Mouse (Mus musculus) neural tube, embryonic 10.5 days (tissue): ENCODE results near the gene Tmem35b.
"Not testable (repeated sequence)": the region's sequence is repeated elsewhere in the genome, so short reads cannot be mapped to it uniquely, and the experiment has no call there.

ENCODE experiments used
- DNase-seq: peaks from one replicate; pipeline ENCODE4 v3.0.0-alpha.2; 2017; ENCODE audit warnings: low spot score; ENCODE audit errors: extremely low spot score

Tmem35b gene

DNA sequence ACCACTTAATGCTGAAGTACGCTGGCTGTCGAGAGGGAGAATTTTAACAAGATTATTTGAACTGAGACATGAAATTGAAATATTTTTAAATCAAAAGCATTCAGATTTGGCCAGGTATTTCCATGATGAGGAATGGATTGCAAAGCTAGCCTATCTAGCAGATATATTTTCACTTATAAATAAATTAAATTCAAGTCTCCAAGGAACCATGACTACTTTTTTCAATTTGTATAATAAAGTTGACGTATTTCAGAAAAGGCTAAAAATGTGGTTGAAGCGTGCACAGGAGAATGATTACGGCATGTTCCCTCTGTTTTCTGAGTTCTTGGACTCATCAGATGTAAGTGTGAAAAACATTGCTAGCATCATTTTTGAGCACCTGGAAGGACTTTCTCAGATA, at the start of gene Tmem35b:
Tmem35b (plus strand) TSS at position 301 of the 400 bp plus-strand sequence.
- no peak for DNase-seq

DNA sequence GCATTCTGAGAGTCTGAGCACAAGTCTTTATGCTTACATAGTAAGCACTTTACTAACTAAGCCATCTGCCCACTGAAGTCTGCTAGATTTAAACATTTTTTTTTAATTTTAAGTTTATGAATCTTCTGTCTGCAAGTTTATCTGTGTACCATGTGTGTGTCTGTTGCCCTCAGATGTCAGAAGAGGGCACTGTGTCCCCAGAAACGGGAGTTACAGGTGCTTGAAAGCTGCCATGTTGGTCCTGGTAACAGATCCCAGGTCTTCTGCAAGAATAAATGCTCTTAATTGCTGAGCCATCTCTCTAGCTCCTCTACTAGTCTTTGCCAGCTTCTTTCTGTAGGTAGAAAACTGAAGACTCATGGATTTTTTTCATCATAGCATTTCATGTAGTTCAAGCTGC, 48.6 kb upstream of the Tmem35b start:
- no peak for DNase-seq

DNA sequence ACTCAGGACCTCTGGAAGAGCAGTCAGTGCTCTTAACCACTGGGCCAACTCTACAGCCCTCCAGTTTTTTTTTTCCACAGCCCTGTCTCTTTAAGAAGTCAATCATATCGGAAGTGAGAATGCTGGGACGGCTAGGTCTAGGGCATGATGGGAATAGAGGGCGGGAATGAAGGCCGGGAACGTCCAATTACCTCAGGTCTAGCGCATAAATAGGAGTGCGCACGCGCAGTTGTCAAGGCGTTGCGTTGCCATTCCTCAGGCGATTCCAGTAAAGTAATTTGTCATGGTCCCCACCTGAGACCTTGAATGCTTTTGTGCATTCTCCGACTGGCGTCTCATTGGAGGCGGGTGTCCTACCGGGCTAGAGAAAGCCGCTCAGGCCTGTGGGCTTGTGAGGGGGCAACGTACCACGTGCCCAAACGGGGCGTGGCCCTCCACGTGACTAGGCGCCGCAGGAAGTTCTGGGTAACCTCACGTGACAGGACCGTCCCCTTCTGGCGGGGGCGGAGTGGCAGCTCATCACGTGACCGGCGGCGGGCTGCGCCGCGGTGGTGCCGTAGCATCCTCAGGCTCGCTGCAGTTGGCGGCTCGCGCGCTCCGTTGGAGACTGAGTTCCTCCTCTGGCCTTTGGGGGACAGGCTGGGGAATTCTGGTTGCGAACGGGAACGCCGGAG, 46.5 kb upstream of the Tmem35b start, which contains the start of gene Zmym6:
Zmym6 (plus strand) TSS at position 509 of the 674 bp plus-strand sequence.
- peak; percentile 99 for DNase-seq

DNA sequence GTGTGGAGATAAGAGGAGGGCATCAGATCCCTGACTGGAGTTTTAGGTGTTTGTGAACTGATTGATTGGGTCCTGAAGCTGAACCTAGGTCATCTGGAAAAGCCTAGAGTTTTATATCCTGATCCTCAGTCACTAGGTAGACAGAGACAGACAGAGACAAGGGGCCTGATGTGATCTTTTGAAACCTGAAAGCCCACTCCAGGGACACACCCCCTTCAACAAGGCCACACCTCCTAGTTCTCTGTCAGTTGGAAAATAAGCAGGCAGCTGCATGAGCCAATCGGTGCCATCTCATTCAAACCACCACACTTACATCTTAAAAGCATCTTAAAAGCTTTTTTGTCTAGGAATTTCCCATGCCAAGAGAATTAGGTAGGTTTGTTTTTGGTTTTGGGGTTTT, 42.7 kb upstream of the Tmem35b start:
- no peak for DNase-seq

DNA sequence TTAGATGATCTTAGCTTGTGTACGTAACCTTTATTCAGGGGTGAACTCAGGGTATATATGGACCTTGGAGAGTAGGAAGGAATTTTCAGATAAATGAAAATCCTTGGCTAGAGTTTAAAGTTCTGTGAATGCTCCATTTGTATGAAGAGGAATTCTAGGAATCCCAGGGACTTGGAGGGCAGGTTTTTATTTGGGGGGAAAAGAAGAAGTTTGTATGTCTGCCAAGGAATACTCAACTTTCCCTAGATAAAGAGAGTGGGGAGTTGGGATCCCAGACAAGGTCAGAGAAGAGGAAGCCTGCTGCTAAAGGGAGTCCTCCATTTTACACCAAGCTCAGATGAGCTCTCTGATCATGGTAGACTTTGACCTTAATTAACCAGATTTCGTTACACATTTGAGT, 40.4 kb upstream of the Tmem35b start:
- DNase-seq = no peak

DNA sequence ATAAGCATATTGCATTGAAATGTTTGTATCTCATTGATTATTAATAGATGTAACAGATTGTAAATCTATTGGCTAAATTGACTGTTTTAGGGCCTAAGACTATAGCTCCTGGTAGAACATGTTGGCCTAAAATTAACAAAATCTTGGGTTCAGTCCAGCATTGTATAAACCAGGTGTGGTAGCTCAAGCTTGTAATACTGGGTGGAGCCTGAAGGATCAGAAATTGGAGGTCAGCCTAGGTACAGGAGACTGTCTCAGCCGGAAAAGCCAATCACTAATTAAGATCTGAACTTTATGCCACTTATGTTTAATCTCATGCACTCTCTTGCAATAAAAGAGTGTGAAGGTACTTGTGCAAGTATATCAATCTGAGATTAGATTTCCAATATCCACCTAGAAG, 37.7 kb upstream of the Tmem35b start:
- DNase-seq = no peak

- no peak for DNase-seq
These were observed 32.3 kb upstream of the Tmem35b start for GRCm38 (mm10) chr4:127091188-127091587.

GRCm38 (mm10) chr4:127095090-127095489, 28.4 kb upstream of the Tmem35b start:
- DNase-seq = no peak

GRCm38 (mm10) chr4:127099552-127099951, 23.9 kb upstream of the Tmem35b start:
- not testable (repeated sequence) for DNase-seq

DNA sequence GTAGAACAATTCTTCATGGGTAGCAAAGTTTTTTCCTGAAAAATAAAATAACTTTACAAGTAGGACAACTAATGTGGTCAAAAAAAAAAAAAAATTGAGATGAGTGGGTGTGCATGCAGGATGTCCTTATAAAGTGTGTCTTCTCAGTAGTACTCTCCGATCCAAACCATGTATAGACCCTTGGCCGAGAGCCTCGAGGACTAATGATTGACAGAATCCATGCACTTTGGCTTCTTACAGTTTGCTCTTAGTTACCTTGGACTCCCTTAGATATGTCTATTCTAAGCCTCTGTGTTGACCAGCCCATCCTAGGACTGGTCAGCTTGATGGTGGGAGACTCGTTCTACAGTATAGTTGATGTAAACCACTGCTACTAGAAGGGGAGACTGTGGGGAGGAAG, 15.9 kb upstream of the Tmem35b start:
- no peak for DNase-seq

DNA sequence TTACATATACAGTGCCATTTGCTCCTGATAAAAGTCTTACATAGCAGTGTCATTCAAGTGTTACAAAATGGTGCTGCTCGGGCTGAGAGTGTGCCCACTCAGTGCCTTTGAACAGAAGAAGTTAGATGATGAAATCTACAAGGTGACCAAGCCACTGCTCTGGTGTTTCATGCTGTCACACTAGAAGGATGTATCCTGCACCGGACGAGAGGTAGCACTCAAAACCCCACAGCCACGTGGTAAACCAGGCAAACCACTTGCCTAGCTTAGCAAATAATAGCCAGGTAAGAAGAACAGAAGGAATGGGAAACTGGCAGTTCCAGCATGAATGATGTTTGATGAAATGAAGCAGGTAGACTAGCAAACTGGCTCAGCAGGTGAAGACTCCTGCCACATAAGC, 12.9 kb upstream of the Tmem35b start:
- no peak for DNase-seq

GRCm38 (mm10) chr4:127124331-127124730, 840 bp downstream of the Tmem35b start:
- DNase-seq = no peak

DNA sequence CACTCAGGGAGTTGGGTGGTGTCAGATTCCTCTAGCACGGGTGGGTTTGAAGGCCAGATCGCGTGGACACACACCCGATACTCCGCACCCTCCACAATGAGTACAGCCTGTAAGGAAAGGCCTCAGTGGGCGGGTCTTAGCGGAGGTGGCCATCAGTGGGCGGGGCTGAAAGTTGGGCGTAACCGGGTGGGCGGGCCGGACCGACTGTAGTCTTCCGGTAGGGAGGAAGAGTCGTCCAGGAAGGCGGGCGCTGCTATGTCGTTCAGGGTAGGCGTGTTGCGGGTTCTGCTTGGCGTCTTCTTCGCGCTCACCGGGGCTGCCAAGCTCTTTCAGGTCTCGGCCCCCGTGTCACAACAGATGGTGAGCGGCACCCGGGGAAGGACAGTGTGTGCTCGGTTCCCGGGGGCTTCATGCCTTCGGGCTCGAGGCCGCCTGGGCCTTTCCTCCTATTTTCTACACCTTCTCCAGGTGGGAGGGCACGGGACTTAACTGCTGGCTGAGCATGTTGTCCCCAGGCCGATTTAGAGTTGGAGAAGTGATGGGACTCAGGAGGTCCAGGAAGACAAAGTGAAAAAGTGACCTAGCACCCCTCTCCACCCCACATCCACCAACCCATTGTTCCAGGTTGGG, 2.5 kb downstream of the Tmem35b start:
- DNase-seq = peak; percentile 88

GRCm38 (mm10) chr4:127134687-127135086, 11.2 kb downstream of the Tmem35b start:
- DNase-seq = no peak

DNA sequence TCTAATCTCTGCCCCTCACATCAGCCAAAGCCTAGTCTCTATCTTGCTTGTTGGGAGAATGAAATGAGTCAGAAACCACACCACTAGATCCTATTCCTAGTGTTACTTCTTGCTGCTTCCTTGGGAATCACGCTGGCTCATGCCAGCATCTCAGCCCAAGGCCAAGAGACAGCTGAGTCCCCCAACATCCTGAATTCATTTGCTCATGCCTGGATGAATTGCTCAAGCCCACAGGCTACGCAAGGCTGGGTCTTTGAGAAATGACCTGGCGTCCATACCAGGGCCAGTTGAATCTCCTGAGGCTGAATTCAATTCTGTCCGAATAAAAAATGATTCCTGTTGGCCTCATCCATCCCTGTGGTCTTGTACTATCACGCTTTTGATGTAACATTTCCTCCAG, 14.1 kb downstream of the Tmem35b start:
- DNase-seq = no peak

GRCm38 (mm10) chr4:127138486-127138885, 15.0 kb downstream of the Tmem35b start:
- DNase-seq = no peak

- DNase-seq = no peak
These were observed 26.5 kb downstream of the Tmem35b start for GRCm38 (mm10) chr4:127150031-127150430.

DNA sequence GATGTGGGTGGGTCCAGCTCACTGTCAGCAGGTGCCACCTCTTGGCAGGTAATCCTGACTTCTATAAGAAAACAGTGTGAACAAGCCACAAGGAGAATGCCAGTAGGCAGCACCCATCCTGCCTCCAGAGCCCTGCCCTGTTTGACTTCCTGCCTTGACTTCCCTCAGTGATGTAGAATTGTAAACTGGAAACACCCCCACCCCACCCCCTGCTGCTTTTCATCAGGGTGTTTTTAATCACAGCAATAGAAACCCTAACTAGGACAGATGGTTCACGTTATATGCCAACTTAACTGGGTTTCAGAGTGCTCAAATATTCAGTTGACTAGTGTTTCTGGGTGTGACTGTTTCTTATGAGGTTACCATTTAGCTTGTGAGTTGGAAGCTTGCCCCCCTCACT, 29.9 kb downstream of the Tmem35b start:
- DNase-seq = no peak

DNA sequence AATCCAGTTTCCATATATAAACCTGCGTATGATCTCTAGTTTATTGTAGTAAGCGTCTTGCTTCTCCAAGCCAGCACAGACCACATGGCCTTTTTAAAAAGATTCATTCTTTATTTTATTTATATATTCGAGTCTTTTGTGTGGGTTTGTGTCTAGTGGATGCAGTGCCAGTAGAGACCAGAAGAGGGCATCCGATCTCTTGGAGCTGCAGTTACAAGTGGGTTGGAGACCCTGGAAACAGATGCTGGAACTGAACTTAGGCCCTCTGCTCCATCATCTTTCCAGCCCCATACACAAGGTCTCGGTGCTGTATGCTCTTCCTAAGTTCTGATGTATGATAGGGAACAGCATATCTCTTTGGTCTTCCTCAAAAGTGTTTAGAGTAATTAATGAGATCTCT, 32.3 kb downstream of the Tmem35b start:
- no peak for DNase-seq

GRCm38 (mm10) chr4:127157746-127158145, 34.3 kb downstream of the Tmem35b start:
- no peak for DNase-seq

- DNase-seq = no peak
These were observed 40.4 kb downstream of the Tmem35b start for GRCm38 (mm10) chr4:127163926-127164325.

DNA sequence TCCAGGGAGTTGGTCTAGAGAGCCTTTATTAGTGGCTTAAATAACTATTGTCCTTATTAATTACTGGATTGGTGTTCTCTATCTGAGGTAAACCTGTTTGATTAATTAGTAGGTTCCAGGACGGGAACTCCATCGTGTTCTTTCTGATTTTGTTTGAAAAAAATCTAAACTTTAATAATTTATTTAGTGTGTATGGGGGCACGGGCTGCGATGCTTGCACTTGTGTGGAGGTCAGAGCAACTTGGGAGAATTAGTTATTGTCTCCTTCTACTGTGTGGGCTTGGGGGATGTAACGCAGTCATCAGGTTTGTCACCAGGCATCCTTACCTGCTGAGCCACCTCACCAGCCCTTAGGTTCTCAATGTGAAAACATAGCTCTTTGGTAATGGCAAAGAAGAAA, 43.6 kb downstream of the Tmem35b start:
- DNase-seq = no peak

GRCm38 (mm10) chr4:127167731-127168130, 44.2 kb downstream of the Tmem35b start:
- no peak for DNase-seq
